Mouse (Mus musculus) neural tube, embryonic 13.5 days (tissue): ENCODE results near the gene Fmn2. TPM values are rescaled to one million over a fixed set of nuclear protein-coding genes. Genes with fewer than 3 reads are reported as not detected.

Experiments used
- ATAC-seq: fragments of 200-750 bp; cut with Nextera tagmentation; 2 replicates; pipeline ENCODE4 v1.8.0; 2017; ENCODE audit warnings: low read depth, mild to moderate bottlenecking, moderate TSS enrichment, moderate library complexity
- H3K27ac ChIP-seq: fragments of 300-500 bp; sonication (generic); replicated peaks from 2 replicates; pipeline ENCODE4 v1.5.1; 2015; ENCODE audit warnings: moderate library complexity, mild to moderate bottlenecking, inconsistent platforms
- H3K27me3 ChIP-seq: fragments of 300-500 bp; sonication (generic); 2 replicates; pipeline ENCODE4 v1.6.1; 2015; ENCODE audit warnings: mild to moderate bottlenecking, inconsistent platforms
- H3K36me3 ChIP-seq: fragments of 300-500 bp; sonication (generic); 2 replicates; pipeline ENCODE4 v1.6.1; 2015; ENCODE audit warnings: mild to moderate bottlenecking, inconsistent platforms
- H3K4me1 ChIP-seq: fragments of 300-500 bp; sonication (generic); replicated peaks from 2 replicates; pipeline ENCODE4 v1.6.1; 2015; ENCODE audit warnings: inconsistent platforms
- H3K4me2 ChIP-seq: fragments of 300-500 bp; sonication (generic); 2 replicates; pipeline ENCODE4 v1.6.1; 2015; ENCODE audit warnings: inconsistent platforms, mild to moderate bottlenecking, moderate library complexity
- H3K4me3 ChIP-seq: fragments of 300-500 bp; sonication (generic); 2 replicates; pipeline ENCODE4 v1.5.1; 2015; ENCODE audit warnings: mild to moderate bottlenecking, inconsistent platforms
- H3K9ac ChIP-seq: fragments of 300-500 bp; sonication (generic); 2 replicates; pipeline ENCODE4 v1.6.1; 2015; ENCODE audit warnings: moderate library complexity, mild to moderate bottlenecking, inconsistent platforms
- H3K9me3 ChIP-seq: fragments of 300-500 bp; sonication (generic); 2 replicates; pipeline ENCODE4 v1.6.1; 2016; ENCODE audit warnings: inconsistent platforms
- WGBS: fragments of 180-500 bp; shearing (Covaris S2); methylation state at CpG from one replicate; pipeline ENCODE4 v1.1.7; 2015; 5-methylcytosine and 5-hydroxymethylcytosine counted together
- polyA plus RNA-seq: library from polyadenylated mRNA; unstranded; fragments of >200 nt; fragmentation: Nextera tagmentation; extraction: Ambion mirVana; gene quantifications from 2 replicates; pipeline ENCODE4 v1.2.1, GENCODE M21; 2015

Fmn2 gene
- polyA plus RNA-seq, 1 experiment from 2014 or later = 8.5 TPM

DNA sequence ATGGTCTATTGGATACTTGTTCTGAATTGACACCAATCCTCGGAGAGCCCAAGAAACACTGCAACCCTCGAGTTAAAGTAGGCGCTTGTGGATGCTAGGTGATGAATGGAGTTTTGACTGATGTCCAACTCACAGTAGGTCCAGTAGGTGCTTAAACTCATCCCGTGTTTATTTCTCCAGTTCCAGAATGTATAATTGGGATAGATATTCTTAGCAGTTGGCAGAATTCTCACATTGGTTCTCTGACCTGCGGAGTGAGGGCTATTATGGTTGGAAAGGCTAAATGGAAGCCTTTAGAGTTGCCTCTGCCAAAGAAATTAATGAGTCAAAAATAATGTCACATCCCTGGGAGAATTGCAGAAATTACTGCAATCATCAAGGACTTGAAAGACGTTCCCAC, 62.9 kb downstream of the Fmn2 start:
- no peaks in the 10 kb centered on the region; the same call in 1 of the 2 replicates for H3K36me3 ChIP-seq
- H3K9ac ChIP-seq = no peak overlapping the region
- H3K9me3 ChIP-seq = no peaks in the 10 kb centered on the region
- H3K4me2 ChIP-seq = no peak overlapping the region
- no peaks in the 10 kb centered on the region for H3K4me1 ChIP-seq
- H3K27me3 ChIP-seq = no peaks in the 10 kb centered on the region
- ATAC-seq = no peak
- no peak overlapping the region for H3K27ac ChIP-seq
- WGBS = 83% methylated on average over 6 of the region's 6 CpGs
- H3K4me3 ChIP-seq = no peak overlapping the region

DNA sequence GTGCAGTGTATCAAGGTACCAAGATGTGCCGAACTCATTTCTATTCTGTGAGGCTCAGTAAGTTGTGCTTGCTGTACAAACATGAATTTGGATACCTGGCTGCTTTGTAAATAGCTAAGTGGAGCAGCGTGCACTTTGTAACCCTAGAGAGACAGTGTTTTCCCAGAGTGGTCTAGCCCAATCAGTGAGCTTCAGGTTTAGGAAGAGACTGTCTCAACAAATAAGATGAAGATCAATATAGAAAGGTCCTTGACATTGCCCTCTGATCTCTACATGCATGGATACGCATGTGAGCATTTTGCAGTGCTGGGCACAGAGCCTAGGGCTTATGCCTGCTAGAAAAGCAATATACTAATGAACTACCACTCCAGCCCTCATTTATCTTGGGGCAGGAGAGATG, 67.0 kb downstream of the Fmn2 start:
- 93% methylated on average over 3 of the region's 3 CpGs for WGBS
- no peak overlapping the region for H3K27ac ChIP-seq
- H3K9me3 ChIP-seq = no peaks in the 10 kb centered on the region
- no peak overlapping the region for H3K4me2 ChIP-seq
- H3K4me3 ChIP-seq = no peak overlapping the region
- no peak overlapping the region for H3K9ac ChIP-seq
- no peaks in the 10 kb centered on the region for H3K27me3 ChIP-seq
- no peaks in the 10 kb centered on the region for H3K4me1 ChIP-seq
- ATAC-seq = no peak
- H3K36me3 ChIP-seq = no peaks in the 10 kb centered on the region

DNA sequence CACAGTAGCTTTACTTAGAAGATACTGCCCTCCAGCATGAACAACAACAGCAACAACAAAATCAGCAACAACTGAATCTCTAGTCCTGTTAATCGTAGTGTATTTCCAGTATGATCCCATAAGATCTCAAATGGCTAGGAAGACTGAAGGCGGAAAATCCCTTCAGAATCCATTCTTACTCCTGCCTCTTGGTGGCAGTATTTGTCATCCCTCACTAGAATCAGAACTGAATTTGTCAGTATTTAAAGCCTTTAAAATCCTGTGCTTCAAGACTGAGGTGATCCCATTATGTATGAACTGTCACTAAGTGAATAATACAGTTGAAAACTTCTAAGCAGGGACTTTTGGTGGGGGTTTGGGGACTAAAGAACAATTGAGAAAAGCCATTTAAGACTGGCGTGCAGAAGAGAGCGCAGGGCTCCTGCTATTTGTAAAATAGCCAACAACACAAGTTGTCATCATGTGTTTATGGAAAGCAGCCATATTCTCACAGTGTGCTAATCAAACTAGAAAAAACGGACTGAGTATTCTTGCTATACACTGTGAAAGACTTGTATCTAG, 90.9 kb downstream of the Fmn2 start:
- H3K4me3 ChIP-seq = no peak overlapping the region
- ATAC-seq = no peak
- no peaks in the 10 kb centered on the region for H3K9me3 ChIP-seq
- no peak overlapping the region for H3K27ac ChIP-seq
- 79% methylated on average over 5 of the region's 5 CpGs for WGBS
- no peaks in the 10 kb centered on the region for H3K36me3 ChIP-seq
- no peak overlapping the region for H3K4me2 ChIP-seq
- H3K9ac ChIP-seq = no peak overlapping the region
- no peaks in the 10 kb centered on the region for H3K4me1 ChIP-seq
- no peaks in the 10 kb centered on the region for H3K27me3 ChIP-seq

DNA sequence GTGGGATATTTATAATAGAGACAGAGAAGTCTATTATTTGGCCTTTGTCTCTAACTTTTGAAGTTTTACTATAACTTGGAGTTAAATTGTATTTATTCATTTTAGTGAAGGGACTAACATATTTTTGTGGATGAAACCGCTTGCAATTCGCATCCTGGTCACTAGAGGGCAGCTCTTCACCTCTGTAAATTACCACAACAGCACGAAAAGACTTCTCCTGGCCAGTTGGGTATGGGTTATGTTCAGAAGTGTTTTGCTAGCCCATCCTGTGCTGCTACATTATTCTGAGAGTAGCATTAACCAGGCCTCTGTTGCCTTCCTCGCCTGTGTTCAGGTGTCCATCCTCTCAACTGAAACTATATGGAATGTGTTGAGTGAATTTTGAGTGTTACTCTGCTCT, 93.4 kb downstream of the Fmn2 start:
- Histone ChIP-seq H3K27ac (no peak overlapping the region), H3K27me3 (no peaks in the 10 kb centered on the region), H3K4me1 (no peaks in the 10 kb centered on the region), H3K4me3 (no peak overlapping the region), H3K9ac (no peak overlapping the region), H3K9me3 (no peaks in the 10 kb centered on the region), H3K4me2 (no peak overlapping the region), H3K36me3 (peaks cover 10% of the 10 kb centered on the region; the same call in 1 of the 2 replicates)
- ATAC-seq = 0 out of 2 replicates have a peak, but pooled peaks have one; percentile 59
- 5% methylated on average over 4 of the region's 4 CpGs for WGBS

DNA sequence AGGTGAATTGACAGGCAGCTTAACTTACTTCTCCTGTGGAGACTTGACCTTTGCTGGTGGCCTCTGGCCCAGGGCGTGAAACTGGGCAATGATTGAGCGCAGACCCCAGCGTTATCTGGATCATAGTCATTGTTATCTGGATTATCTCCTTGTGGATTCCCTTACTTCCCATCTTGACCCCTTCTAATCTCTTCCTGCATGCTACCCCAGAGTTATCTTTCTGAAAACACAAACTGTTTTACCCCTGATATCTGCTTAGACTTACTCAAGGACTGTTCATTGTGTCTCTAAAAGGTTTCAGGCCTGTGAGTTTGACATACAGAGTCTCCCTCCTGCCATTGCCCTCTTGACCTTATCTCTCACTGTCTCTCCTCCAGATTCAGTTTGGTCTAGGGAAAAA, 95.9 kb downstream of the Fmn2 start:
- WGBS = 99% methylated on average over 3 of the region's 3 CpGs
- H3K36me3 ChIP-seq = peaks cover 10% of the 10 kb centered on the region; the same call in 1 of the 2 replicates
- ATAC-seq = no peak
- H3K4me1 ChIP-seq = no peaks in the 10 kb centered on the region
- no peaks in the 10 kb centered on the region for H3K27me3 ChIP-seq
- no peaks in the 10 kb centered on the region for H3K9me3 ChIP-seq
- H3K27ac ChIP-seq = no peak overlapping the region
- no peak overlapping the region for H3K4me3 ChIP-seq
- no peak overlapping the region for H3K9ac ChIP-seq
- no peak overlapping the region for H3K4me2 ChIP-seq

DNA sequence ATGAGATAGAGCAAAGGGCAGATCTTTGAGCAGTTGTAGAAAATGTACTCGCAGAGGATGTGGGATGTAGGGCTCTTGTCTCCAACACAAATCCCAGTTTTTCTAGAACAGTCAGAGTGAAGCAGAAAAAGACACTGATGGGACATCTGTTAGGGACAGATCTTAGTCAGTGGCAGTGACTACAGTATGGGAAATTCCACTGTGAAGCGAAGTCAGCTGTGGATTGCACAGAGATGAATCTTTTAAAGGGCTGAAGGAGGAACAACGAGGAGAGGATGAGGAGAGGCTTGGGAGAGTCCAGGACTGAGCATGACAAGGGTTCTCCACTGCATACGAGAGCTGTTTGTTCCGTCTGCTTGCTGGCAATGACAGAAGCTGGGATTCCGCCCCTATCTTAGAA, 96.6 kb downstream of the Fmn2 start:
- no peak overlapping the region for H3K9ac ChIP-seq
- no peaks in the 10 kb centered on the region for H3K27me3 ChIP-seq
- H3K27ac ChIP-seq = no peak overlapping the region
- no peak overlapping the region for H3K4me2 ChIP-seq
- ATAC-seq = no peak
- 96% methylated on average over 6 of the region's 6 CpGs for WGBS
- no peaks in the 10 kb centered on the region for H3K4me1 ChIP-seq
- peaks cover 10% of the 10 kb centered on the region; the same call in 1 of the 2 replicates for H3K36me3 ChIP-seq
- H3K9me3 ChIP-seq = no peaks in the 10 kb centered on the region
- no peak overlapping the region for H3K4me3 ChIP-seq

DNA sequence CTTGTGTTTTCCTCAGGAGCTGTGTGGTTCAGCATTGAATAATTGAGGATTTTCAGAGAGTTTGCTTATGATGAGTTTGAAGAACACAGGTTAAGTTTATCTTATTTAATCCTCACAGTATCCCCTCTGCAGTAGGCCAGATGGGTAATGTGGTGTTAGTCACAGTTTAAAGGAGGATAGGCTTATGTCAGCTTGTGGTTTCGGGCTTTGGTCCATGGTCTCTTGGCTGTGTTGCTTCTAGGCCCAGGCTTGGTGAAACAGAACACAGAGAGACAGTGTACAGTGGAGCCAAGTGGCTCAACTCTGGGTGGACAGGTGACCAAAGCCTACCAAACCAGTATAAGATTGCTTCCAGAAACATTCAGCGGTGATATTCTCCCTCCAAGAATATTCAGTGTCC, 98.4 kb downstream of the Fmn2 start:
- peaks cover 10% of the 10 kb centered on the region; the same call in 1 of the 2 replicates for H3K36me3 ChIP-seq
- no peaks in the 10 kb centered on the region for H3K4me1 ChIP-seq
- H3K27ac ChIP-seq = no peak overlapping the region
- no peak overlapping the region for H3K4me2 ChIP-seq
- 92% methylated on average over 2 of the region's 2 CpGs for WGBS
- H3K9ac ChIP-seq = no peak overlapping the region
- no peak for ATAC-seq
- no peaks in the 10 kb centered on the region for H3K27me3 ChIP-seq
- no peak overlapping the region for H3K4me3 ChIP-seq
- no peaks in the 10 kb centered on the region for H3K9me3 ChIP-seq

DNA sequence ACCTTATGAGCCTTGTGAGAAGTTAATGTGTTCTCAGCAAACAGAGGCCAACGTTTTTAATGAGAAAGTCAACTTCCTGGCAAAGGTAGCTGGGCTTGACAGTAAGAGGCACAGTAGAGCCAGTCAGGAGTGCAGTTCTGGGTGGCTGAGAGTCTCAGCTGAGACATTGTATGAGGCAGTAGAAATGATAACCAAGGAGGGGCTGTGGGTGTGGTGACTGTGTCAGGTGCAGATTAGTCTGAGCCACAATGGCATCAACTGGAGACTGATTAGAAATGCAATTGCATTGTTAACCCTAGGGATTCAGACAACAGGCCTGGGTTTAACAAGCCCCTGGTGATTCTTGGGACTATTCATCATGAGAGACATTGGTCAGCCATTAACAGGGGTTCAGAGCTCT, 99.0 kb downstream of the Fmn2 start:
- no peak for ATAC-seq
- Histone ChIP-seq H3K4me2 (no peak overlapping the region), H3K4me1 (no peaks in the 10 kb centered on the region), H3K27ac (no peak overlapping the region), H3K9me3 (no peaks in the 10 kb centered on the region), H3K4me3 (no peak overlapping the region), H3K27me3 (no peaks in the 10 kb centered on the region), H3K36me3 (peaks cover 10% of the 10 kb centered on the region; the same call in 1 of the 2 replicates), H3K9ac (no peak overlapping the region)
- 55% methylated on average over 1 of the region's 1 CpGs for WGBS

DNA sequence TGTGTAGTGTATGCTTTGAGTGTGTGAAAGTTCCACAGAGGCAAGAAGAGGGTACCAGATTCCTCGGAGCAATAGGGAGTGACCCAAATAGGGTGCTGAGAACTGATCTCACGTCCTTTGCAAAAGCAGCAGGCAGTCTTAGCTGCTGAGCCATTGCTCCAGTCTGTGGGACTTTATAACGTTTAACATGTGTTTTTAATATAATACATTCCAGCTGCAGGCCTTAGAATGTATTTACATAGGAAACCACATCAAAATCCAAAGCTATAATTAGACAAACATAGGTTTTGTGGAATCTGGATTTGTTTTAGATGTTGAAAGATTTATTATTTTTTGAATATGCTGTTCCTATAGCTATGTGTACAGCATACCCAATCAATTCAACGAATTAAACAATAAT, 115.7 kb downstream of the Fmn2 start:
- H3K9ac ChIP-seq = no peak overlapping the region
- H3K27me3 ChIP-seq = no peaks in the 10 kb centered on the region
- H3K4me3 ChIP-seq = no peak overlapping the region
- no peak overlapping the region for H3K4me2 ChIP-seq
- WGBS = 79% methylated on average over 4 of the region's 4 CpGs
- no peaks in the 10 kb centered on the region for H3K4me1 ChIP-seq
- H3K9me3 ChIP-seq = no peaks in the 10 kb centered on the region
- ATAC-seq = no peak
- H3K27ac ChIP-seq = no peak overlapping the region
- H3K36me3 ChIP-seq = peaks cover 17% of the 10 kb centered on the region

DNA sequence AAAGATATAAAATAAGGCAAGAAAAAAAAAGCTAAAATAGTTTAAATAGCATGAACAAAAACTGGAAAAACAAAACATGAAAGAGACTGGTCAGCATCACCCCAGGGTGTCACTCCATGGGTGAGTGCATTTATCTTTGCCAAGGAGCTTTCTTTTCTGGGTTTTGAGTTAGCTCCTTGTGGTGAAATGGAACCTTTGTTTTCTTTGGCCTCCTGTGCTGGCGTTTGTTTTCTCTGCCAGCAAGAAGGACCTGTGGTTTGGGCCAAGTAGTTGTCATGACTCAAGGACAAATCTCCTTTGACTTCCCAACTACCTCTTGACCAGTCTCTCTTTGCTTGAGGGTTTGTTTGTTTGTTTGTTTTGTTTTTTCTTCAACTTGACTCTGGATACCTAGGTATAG, 119.9 kb downstream of the Fmn2 start:
- H3K27ac ChIP-seq = no peak overlapping the region
- H3K9ac ChIP-seq = no peak overlapping the region
- H3K4me1 ChIP-seq = peaks cover 15% of the 10 kb centered on the region
- ATAC-seq = no peak
- no peaks in the 10 kb centered on the region for H3K36me3 ChIP-seq
- H3K4me3 ChIP-seq = no peak overlapping the region
- no peak overlapping the region for H3K4me2 ChIP-seq
- H3K27me3 ChIP-seq = no peaks in the 10 kb centered on the region
- 59% methylated on average over 1 of the region's 1 CpGs for WGBS
- no peaks in the 10 kb centered on the region for H3K9me3 ChIP-seq

DNA sequence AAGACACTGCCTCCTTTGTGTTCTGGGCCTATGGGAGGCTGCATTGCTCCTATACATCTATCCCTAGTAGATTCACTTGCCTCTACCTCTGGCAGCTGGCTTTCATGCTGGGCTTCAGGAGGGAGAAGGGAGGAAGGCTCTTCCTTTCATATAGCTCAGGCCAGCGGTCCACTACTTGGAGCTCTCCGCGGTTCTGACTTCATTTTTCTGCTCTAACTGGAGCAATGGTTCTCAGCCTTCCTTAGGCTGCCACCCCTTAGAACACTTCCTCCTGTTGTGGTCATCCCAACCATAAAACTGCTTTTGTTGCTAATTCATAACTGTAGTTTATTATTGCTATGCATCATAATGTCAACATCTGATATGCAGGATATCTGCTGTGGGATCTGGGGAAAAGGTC, 121.4 kb downstream of the Fmn2 start:
- Histone ChIP-seq H3K27me3 (no peaks in the 10 kb centered on the region), H3K4me3 (no peak overlapping the region), H3K9me3 (no peaks in the 10 kb centered on the region), H3K36me3 (peaks cover 5% of the 10 kb centered on the region; the same call in 1 of the 2 replicates), H3K4me2 (no peak overlapping the region), H3K4me1 (peaks cover 15% of the 10 kb centered on the region), H3K27ac (peak overlapping the region; percentile 25; the same call in 1 of the 2 replicates), H3K9ac (no peak overlapping the region)
- ATAC-seq = no peak
- WGBS = 47% methylated on average over 3 of the region's 3 CpGs

DNA sequence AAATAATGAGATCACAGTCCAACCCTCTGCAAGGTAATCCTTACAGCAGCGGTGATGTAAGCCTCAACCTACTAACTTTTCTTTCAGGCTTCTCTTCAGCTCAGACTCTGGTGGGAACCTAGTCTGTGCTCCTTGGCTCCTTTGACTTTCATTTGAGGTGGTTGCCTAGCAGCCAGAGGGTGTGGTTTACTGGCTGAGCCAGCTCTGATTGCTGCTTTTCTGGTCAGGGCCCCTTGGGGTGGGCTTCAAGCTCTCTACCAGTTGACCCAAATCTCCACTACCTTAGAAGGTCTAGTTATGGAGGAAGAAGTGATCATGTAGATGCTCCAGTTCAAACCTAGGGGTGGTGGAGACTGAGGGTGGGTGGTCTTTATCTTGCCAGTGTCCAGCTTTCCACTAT, 128.4 kb downstream of the Fmn2 start:
- Histone ChIP-seq H3K9ac (no peak overlapping the region), H3K4me2 (no peak overlapping the region), H3K27me3 (no peaks in the 10 kb centered on the region), H3K4me3 (no peak overlapping the region), H3K27ac (no peak overlapping the region), H3K36me3 (peaks cover 14% of the 10 kb centered on the region; the same call in 1 of the 2 replicates), H3K9me3 (no peaks in the 10 kb centered on the region), H3K4me1 (no peaks in the 10 kb centered on the region)
- whole genome bisulfite sequencing = 88% methylated on average over 1 of the region's 1 CpGs
- ATAC-seq = no peak

DNA sequence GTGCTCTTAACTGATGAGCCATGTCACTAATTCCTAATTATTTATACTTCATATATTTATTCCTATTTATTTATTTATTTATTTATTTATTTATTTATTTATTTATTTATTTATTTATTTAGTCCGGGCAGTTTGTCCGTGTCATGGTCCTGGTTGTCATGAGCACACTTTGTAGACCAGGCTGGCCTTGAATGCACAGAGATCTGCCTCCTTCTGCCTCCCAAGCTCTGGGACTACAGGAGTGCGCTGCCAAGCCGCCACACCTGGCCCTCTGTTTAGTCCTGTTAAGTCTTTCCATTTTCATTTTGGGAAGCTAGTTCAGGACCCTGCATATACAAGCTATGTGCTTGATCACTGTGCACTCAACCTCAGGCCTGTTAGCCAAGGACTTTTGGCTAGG, 134.7 kb downstream of the Fmn2 start:
- 97% methylated on average over 4 of the region's 4 CpGs for WGBS
- Histone ChIP-seq H3K9ac (no peak overlapping the region), H3K9me3 (no peaks in the 10 kb centered on the region), H3K27ac (no peak overlapping the region), H3K4me2 (no peak overlapping the region), H3K4me3 (no peak overlapping the region), H3K36me3 (0 out of 2 replicates have a peak, but pooled peaks cover 8% of the 10 kb centered on the region), H3K27me3 (no peaks in the 10 kb centered on the region), H3K4me1 (no peaks in the 10 kb centered on the region)
- no peak for ATAC-seq
